Mouse (Mus musculus): ENCODE data around the gene Nfe2l2.

DNA sequence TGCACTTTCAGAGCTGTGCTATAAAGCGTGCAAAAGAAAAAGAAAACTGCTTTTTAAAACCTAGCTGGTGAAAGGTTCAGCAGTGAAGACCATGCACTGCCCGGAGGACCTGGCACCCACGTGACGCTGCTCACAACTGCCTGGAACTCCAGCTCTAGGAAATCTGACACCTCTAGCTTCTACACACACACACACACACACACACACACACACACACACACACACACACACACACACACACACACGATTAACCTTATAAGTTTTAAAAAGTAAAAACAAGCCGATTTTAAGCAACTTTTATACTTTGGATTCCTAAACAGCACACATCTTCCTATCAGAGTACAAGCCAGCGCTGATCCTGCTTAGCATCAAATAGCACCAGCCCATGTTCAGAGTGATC is 23.0 kb downstream of the Nfe2l2 start:
- TF ChIP-seq MAX (IDR thresholded peaks at IDR 0.05) (no peak), CTCF (IDR thresholded peaks at IDR 0.05; ENCODE audit: control insufficient read depth, insufficient read depth, insufficient read length) (no peak), MYOD1 (IDR thresholded peaks at IDR 0.05; ENCODE audit: control insufficient read depth, insufficient read length, low read depth) (no peak), MYOG (IDR thresholded peaks at IDR 0.05; ENCODE audit: control insufficient read depth, extremely low read depth, insufficient read length) (no peak), CEBPB (IDR thresholded peaks at IDR 0.05; ENCODE audit: low read depth) (no peak)
